Mouse (Mus musculus) spleen, adult 2 months (tissue): ENCODE results near the gene Zfp65.

Experiments used
- CTCF ChIP-seq: fragments of 200-500 bp; IDR thresholded peaks from 2 replicates; pipeline ENCODE4 v1.5.1; 2011; ENCODE audit warnings: mild to moderate bottlenecking, inconsistent platforms; ENCODE audit not compliant: insufficient read depth, insufficient read length, insufficient replicate concordance; ENCODE audit errors: extremely low read depth
- POLR2A ChIP-seq: fragments of 200-500 bp; IDR thresholded peaks from 2 replicates; pipeline ENCODE4 v1.6.1; 2011; ENCODE audit warnings: low read depth, low read length, inconsistent platforms

DNA sequence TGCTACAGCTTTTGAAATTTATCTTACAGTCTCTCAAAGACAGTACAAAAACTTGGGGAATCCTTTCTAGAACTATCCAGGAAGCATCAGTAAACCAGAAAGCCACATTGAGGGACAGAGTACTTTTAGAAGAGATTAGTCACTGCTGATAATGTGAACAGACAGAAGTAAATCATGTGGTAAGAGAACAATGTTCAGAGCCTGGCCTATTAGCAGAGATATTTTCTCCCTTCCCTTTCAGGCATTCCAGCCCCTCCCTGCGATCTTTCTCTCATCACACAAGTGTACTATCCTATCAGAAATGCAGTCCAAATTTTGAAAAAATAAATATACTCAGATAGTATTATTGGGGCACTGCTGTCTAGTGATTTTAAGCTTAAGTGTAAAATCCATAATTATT, 867 bp downstream of the Zfp65 start:
- TF ChIP-seq CTCF (no peak), POLR2A (no peak)
